Mouse (Mus musculus): ENCODE results near the gene Sesn2. TPM values are rescaled to one million over a fixed set of nuclear protein-coding genes. Genes with fewer than 3 reads are reported as not detected.

The Sesn2 gene
- polyA plus RNA-seq, 1 experiment from 2014 or later: 12.3 TPM

DNA sequence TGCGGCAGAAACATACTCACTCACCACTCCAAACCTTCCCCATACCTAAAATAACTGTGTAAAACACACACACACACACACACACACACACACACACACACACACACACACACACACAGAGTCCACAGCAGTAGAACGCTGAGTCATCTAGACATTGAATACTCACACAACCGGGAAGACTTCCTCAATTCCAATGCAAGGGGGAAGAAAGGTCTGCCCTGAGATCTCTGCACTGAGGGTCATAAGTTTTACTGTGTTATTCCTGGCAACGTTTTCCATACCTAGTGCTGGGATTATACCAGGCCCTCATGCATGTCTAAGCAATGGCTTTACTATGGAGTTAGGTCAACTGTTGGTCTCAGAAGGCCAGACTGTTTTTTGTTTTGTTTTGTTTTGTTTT is 19.0 kb upstream of the Sesn2 start:
- peaks cover 36% of the 10 kb centered on the region for H3K36me3 ChIP-seq (replicated peaks)
- H3K4me3 ChIP-seq: no peak overlapping the region
- no peaks in the 10 kb centered on the region for H3K27me3 ChIP-seq (replicated peaks; ENCODE audit: low read depth, poor library complexity, severe bottlenecking)
- H3K9me3 ChIP-seq: no peaks in the 10 kb centered on the region
- peaks cover 32% of the 10 kb centered on the region for H3K4me1 ChIP-seq
- H3K27ac ChIP-seq (replicated peaks): no peak overlapping the region
- 87% methylated on average over 4 of the region's 4 CpGs for WGBS
- no peak for DNase-seq (ENCODE audit: low spot score)

DNA sequence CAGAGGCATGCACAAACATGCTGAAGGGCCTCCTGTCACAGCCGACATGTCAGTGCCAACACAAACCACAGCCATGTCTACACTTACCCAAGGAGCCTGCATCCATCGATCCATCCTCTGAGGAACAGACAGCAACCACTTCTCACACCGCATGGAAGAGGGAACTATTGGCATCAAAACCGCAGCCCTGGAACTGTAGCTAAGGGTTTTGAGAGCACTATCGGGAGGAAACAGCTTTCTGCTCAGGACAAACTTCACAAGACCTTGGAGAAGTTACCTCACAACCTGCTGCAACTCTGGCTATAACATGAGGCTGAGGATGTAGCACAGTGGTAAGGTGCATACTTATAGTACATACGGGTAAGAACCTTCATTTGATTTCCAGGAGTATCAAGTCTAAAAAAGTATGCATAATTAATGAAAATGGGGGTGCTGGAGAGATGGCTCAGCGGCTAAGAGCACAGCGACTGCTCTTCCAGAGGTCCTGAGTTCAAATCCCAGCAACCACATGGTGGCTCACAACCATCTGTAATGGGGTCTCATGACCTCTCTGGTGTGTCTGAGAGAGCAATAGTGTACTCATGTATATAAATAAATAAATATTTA is 17.7 kb upstream of the Sesn2 start:
- no peak for DNase-seq (ENCODE audit: low spot score)
- H3K27ac ChIP-seq (replicated peaks): no peak overlapping the region
- WGBS: 93% methylated on average over 8 of the region's 8 CpGs
- H3K9me3 ChIP-seq: no peaks in the 10 kb centered on the region
- H3K4me3 ChIP-seq: no peak overlapping the region
- H3K27me3 ChIP-seq (replicated peaks; ENCODE audit: low read depth, poor library complexity, severe bottlenecking): no peaks in the 10 kb centered on the region
- peaks cover 27% of the 10 kb centered on the region for H3K4me1 ChIP-seq
- H3K36me3 ChIP-seq (replicated peaks): peaks cover 36% of the 10 kb centered on the region

DNA sequence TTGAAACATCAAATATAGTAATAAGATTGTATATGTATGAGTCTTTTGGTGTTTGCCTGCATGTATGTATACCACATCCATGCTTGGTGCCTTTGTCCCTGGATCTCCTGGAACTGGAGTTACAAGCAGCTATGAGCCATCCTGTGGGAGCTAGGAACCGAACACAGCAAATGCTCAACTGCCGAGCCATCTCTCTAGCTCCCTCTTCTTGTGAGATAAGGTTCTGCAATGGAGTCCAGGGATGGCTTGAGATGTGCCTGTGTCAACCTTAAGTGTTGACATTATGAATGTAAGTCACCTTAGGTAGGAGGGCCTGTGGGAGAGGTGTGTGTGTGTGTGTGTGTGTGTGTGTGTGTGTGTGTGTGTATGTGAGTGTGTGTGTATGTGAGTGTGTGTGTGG is 16.4 kb upstream of the Sesn2 start:
- no peaks in the 10 kb centered on the region for H3K9me3 ChIP-seq
- peaks cover 33% of the 10 kb centered on the region for H3K36me3 ChIP-seq (replicated peaks)
- no peak for DNase-seq (ENCODE audit: low spot score)
- H3K27ac ChIP-seq (replicated peaks): no peak overlapping the region
- no peak overlapping the region for H3K4me3 ChIP-seq
- H3K4me1 ChIP-seq: peaks cover 14% of the 10 kb centered on the region
- no peaks in the 10 kb centered on the region for H3K27me3 ChIP-seq (replicated peaks; ENCODE audit: low read depth, poor library complexity, severe bottlenecking)
- WGBS: 55% methylated on average over 2 of the region's 2 CpGs

DNA sequence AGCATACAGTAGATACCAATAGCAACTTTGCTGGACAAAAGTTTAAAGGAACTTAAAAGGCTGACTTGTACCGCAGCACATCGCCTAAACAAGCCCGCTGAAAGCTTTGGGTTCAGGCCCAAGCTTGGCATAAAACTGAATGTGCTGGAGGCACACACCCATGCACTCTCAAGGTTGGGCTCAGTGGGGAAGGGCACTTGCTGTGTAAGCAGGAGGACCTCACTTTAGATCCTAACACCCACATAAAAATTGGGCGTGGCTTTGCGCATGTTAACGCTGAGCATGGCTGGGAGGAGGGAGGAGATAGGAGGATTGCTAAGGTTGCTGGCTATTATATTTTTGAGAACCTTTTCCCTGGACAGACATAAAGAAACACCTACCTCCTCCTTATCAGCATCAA is 14.5 kb upstream of the Sesn2 start:
- Histone ChIP-seq H3K27ac (replicated peaks) (peak overlapping the region; percentile 44), H3K4me1 (peaks cover 11% of the 10 kb centered on the region), H3K9me3 (no peaks in the 10 kb centered on the region), H3K4me3 (no peak overlapping the region), H3K27me3 (replicated peaks; ENCODE audit: low read depth, poor library complexity, severe bottlenecking) (no peaks in the 10 kb centered on the region), H3K36me3 (replicated peaks) (peaks cover 15% of the 10 kb centered on the region)
- no peak for DNase-seq (ENCODE audit: low spot score)
- WGBS: 53% methylated on average over 6 of the region's 6 CpGs

DNA sequence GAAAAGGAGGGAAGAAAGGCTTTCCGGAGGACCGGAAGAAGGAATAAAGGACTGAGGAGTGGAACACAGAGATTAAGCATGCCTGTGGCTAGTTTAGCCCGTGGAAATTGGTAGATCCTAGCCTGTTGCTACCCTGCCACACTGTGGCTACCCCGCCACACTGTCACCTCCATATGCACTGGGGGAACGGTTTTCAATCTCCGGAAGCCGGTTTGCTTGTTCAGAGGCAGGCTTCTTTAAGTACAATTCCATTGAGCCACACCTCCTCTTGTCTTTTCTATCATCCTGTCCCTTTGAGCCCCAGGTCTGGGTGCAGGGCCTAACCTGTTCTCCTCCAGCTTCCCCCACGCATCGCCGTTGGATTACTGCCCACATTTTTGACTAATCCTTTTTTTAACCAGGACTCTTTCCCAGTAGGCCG is 14.0 kb upstream of the Sesn2 start:
- Histone ChIP-seq H3K36me3 (replicated peaks) (peaks cover 10% of the 10 kb centered on the region), H3K9me3 (no peaks in the 10 kb centered on the region), H3K27ac (replicated peaks) (peak overlapping the region; percentile 44), H3K4me3 (no peak overlapping the region), H3K4me1 (peaks cover 11% of the 10 kb centered on the region), H3K27me3 (replicated peaks; ENCODE audit: low read depth, poor library complexity, severe bottlenecking) (no peaks in the 10 kb centered on the region)
- peak; percentile 31 for DNase-seq (ENCODE audit: low spot score)
- WGBS: 20% methylated on average over 11 of the region's 11 CpGs

DNA sequence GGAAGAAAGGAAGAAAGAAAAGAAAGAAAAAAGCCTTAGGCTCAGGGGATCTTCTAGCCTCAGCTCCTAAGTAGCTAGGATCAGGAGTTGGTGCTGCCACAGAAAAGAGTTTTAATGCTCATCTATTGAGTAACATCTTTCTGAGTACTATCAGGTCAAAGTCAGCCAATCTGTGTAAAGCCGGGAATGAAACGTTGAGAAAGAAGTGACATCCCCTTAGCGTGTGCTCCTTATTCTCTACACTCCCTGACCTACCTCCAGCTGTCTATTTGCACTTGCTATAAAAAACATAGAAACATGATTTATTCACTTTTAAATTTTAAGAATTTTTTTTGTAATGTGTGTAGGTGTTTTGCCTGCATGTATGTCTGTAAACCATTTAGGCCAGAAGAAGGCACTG is 8.9 kb upstream of the Sesn2 start:
- H3K4me1 ChIP-seq: peaks cover 8% of the 10 kb centered on the region
- WGBS: 91% methylated on average over 3 of the region's 3 CpGs
- H3K27ac ChIP-seq (replicated peaks): no peak overlapping the region
- no peak for DNase-seq (ENCODE audit: low spot score)
- H3K36me3 ChIP-seq (replicated peaks): no peaks in the 10 kb centered on the region
- H3K27me3 ChIP-seq (replicated peaks; ENCODE audit: low read depth, poor library complexity, severe bottlenecking): no peaks in the 10 kb centered on the region
- no peaks in the 10 kb centered on the region for H3K9me3 ChIP-seq
- no peak overlapping the region for H3K4me3 ChIP-seq

DNA sequence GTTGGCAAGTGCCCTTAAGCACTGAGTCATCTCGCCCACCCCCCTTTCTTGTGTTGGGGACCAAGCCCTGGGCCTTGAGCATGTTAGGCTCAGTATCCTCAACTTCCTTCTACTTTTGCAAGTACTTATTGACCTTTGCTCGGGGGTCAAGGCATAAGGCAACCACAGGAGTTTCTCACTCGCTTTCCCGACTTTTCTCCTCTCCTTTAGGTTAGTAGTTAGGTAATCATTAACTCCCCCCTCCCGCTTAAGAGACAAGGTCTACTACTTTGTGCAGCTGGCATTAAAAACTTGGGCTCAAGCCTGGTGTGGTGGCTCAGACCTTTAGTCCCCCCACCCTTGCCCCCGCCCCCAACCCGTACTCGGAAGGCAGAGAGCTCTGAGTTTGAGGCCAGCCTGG is 7.8 kb upstream of the Sesn2 start:
- Histone ChIP-seq H3K27me3 (replicated peaks; ENCODE audit: low read depth, poor library complexity, severe bottlenecking) (0 out of 2 replicates have a peak, but pooled peaks cover 7% of the 10 kb centered on the region), H3K9me3 (no peaks in the 10 kb centered on the region), H3K4me1 (peaks cover 14% of the 10 kb centered on the region), H3K27ac (replicated peaks) (no peak overlapping the region), H3K4me3 (no peak overlapping the region), H3K36me3 (replicated peaks) (no peaks in the 10 kb centered on the region)
- no peak for DNase-seq (ENCODE audit: low spot score)
- WGBS: 85% methylated on average over 8 of the region's 8 CpGs

DNA sequence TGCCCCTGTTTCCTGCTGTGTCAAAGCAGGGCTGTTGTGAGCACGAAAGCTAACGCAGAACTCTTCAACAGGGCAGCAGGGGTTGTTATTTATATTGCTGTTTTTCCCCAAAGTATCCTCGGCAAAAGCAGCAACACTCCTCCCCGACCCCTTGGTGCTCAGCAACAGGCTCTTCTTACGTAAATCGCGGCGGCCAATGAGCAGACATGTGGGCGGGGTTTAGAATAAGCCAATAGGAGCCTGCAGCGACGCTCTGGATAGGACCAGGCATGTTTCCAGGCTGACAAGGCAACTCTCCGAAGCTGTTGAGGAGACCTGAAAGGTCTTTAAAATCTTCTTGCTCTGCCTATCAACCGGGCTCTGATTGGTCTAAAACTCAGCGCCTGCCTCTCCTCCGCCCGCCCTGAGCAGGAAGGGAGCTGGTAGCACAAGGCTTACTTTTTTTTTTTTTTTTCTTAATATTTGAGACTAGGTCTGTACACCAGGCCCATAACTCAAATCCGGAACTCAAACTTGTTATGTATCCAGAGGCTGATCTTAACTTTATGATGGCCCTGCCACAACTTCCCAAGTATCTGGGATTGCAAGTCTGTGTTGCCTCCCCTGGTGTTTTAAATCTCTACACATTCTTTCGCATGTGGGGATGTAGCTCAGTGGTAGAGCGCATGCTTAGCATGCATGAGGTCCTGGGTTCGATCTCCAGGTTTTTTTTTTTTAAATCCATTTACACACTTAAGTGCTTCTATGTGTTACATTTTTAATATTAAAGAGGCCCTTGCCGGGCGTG is 5.3 kb upstream of the Sesn2 start:
- 21% methylated on average over 22 of the region's 22 CpGs for WGBS
- H3K27me3 ChIP-seq (replicated peaks; ENCODE audit: low read depth, poor library complexity, severe bottlenecking): 0 out of 2 replicates have a peak, but pooled peaks cover 7% of the 10 kb centered on the region
- peak overlapping the region; percentile 60 for H3K4me3 ChIP-seq
- H3K9me3 ChIP-seq: no peaks in the 10 kb centered on the region
- H3K4me1 ChIP-seq: peaks cover 16% of the 10 kb centered on the region
- peak; percentile 90 for DNase-seq (ENCODE audit: low spot score)
- H3K36me3 ChIP-seq (replicated peaks): no peaks in the 10 kb centered on the region
- peak overlapping the region; percentile 73 for H3K27ac ChIP-seq (replicated peaks)

DNA sequence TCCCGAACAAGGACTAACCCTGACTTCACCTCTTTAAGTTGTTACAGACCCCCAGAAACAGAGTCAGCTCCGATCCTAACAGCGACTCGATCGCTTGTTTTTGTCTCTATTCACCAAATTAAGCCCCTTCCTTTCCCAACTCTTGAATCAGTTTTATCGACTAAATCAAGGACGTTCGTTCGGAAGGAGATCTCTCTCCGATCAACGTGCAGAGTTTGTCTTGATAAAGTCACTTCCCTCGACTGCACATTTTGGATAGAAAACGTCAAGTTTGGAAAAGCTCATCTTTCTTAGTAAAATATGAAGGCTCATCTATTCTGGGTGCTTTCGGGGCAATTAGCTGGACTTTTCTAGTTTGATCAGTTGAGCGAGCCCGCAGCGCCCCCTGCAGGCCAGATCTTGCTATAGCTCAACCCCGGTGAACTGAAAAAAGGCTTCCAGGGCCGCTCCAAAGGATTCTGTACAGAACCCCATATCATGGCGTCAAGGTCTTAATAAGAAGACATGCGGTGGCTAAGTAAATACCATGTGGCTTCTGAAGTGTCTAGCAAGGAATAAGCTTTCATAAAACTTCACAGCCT is 4.3 kb upstream of the Sesn2 start:
- H3K4me3 ChIP-seq: peak overlapping the region; percentile 60
- peak; percentile 91 for DNase-seq (ENCODE audit: low spot score)
- H3K27ac ChIP-seq (replicated peaks): peak overlapping the region; percentile 63
- 1% methylated on average over 21 of the region's 21 CpGs for WGBS
- no peaks in the 10 kb centered on the region for H3K36me3 ChIP-seq (replicated peaks)
- H3K27me3 ChIP-seq (replicated peaks; ENCODE audit: low read depth, poor library complexity, severe bottlenecking): 0 out of 2 replicates have a peak, but pooled peaks cover 7% of the 10 kb centered on the region
- peaks cover 21% of the 10 kb centered on the region for H3K4me1 ChIP-seq
- H3K9me3 ChIP-seq: no peaks in the 10 kb centered on the region

DNA sequence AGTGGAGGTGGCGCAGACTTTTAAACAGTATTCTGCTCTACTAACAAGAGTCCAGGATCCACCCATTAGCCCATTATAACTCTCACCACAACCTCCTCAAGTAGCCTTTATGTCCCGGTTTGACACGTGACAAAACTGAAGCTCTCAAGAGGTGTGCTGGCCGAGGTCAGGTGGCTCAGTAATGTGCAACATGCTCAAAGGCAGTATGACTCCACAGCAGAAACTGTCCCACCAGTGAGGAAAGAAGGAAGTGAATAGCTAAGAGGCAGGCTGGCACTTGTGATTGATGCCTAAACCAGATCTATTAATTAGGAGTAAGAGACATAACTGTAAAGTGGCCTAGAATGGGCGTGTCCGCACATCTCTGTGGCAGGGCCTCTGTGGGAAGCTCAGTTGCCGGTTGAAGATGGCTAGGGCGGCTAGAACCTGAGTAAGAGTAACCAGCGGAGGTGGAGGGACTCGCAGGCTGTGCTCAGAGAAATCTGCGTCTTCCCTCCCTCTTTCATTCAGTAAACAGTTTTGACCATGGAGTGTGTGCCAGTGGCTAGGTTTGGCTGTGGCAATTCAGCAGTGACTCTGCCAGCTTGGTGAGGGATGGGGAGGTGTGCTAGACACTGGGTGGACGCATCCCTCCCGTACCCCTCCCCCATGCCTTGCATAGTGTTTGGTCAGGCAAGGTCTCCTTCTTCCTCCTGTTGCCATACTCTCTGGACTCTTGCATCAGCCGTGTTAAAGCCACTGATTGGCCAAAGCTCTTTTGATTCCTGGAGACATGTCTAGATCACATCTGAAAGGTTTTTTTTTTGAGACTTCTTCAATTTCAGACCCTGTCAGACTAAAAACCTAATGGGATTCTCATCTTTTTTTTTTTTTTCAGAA is 3.3 kb upstream of the Sesn2 start:
- Histone ChIP-seq H3K9me3 (no peaks in the 10 kb centered on the region), H3K27ac (replicated peaks) (no peak overlapping the region), H3K4me1 (peaks cover 30% of the 10 kb centered on the region), H3K4me3 (peak overlapping the region; percentile 60; the same call in 1 of the 2 replicates), H3K36me3 (replicated peaks) (no peaks in the 10 kb centered on the region), H3K27me3 (replicated peaks; ENCODE audit: low read depth, poor library complexity, severe bottlenecking) (0 out of 2 replicates have a peak, but pooled peaks cover 7% of the 10 kb centered on the region)
- no peak for DNase-seq (ENCODE audit: low spot score)
- WGBS: 29% methylated on average over 14 of the region's 14 CpGs

DNA sequence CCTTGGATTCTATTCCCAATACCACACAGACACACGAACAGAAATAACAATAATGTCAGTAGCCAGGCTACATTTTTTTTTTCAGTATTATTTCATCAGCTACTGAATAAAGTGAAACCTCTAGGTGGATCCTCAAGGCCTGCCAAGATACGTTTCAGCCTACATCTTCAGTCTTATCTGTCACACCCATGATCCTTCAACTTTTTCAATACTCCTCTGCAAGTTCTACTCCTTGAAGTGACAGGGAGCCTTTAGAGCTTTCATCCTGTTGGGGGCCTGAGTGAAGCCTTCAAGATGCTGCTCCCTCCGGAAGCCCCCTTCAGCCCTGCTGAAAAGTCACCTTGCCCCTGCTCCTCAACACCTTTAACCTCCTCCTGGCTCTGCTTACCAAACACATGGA is 1.8 kb upstream of the Sesn2 start:
- WGBS: 76% methylated on average over 3 of the region's 3 CpGs
- H3K36me3 ChIP-seq (replicated peaks): no peaks in the 10 kb centered on the region
- H3K27me3 ChIP-seq (replicated peaks; ENCODE audit: low read depth, poor library complexity, severe bottlenecking): 0 out of 2 replicates have a peak, but pooled peaks cover 7% of the 10 kb centered on the region
- H3K27ac ChIP-seq (replicated peaks): no peak overlapping the region
- H3K4me1 ChIP-seq: peaks cover 41% of the 10 kb centered on the region
- no peaks in the 10 kb centered on the region for H3K9me3 ChIP-seq
- H3K4me3 ChIP-seq: no peak overlapping the region
- DNase-seq (ENCODE audit: low spot score): no peak
